Mouse (Mus musculus): Measurements from ENCODE around the gene Pla2g16. TPM values are rescaled to one million over a fixed set of nuclear protein-coding genes. Genes with fewer than 3 reads are reported as not detected.

Gene Pla2g16
- polyA plus RNA-seq (2012; ENCODE audit: insufficient read depth, insufficient read length, missing spikeins), result 368 and 573 TPM in 2 replicates

GRCm38 (mm10) chr19:7557328-7557822 lies at the start of gene Pla2g16:
TSS of gene Pla2g16 (plus strand) at chr19:7557459.
- Histone ChIP-seq H3K27ac (replicated peaks; ENCODE audit: low read depth, low read length) (peak within 1 kb of the TSS; percentile 46), H3K4me1 (ENCODE audit: control insufficient read depth, insufficient read depth, insufficient read length, low read length) (peaks cover 10% of the 10 kb centered on the region), H3K4me3 (ENCODE audit: insufficient read depth, low read depth, low read length) (peak within 1 kb of the TSS; percentile 86)

DNA sequence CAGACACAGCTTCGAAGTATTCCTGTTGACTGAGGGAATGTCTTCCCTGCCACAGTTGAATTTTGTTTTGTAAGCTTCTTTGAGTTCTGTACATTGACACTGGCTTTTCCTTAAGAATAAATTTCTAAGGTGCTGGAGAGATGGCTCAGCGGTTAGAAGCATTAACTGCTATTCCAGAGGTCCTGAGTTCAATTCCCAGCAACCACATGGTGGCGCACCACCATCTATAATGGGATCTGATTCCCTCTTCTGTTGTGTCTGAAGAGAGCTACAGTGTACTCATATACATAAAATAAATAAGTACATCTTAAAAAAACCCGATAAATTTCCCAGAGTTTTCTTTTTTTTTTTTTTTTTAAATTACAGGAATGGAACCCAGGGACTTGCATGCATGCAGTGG lies 49.2 kb upstream of the Pla2g16 start:
- Histone ChIP-seq H3K27ac (replicated peaks; ENCODE audit: low read depth, low read length) (no peak overlapping the region), H3K4me1 (ENCODE audit: control insufficient read depth, insufficient read depth, insufficient read length, low read length) (peaks cover 3% of the 10 kb centered on the region), H3K4me3 (ENCODE audit: insufficient read depth, low read depth, low read length) (no peak overlapping the region)

GRCm38 (mm10) chr19:7516437-7516836 lies 40.8 kb upstream of the Pla2g16 start:
- no peaks in the 10 kb centered on the region for H3K4me1 ChIP-seq (ENCODE audit: control insufficient read depth, insufficient read depth, insufficient read length, low read length)
- no peak overlapping the region for H3K27ac ChIP-seq (replicated peaks; ENCODE audit: low read depth, low read length)
- no peak overlapping the region for H3K4me3 ChIP-seq (ENCODE audit: insufficient read depth, low read depth, low read length)

DNA sequence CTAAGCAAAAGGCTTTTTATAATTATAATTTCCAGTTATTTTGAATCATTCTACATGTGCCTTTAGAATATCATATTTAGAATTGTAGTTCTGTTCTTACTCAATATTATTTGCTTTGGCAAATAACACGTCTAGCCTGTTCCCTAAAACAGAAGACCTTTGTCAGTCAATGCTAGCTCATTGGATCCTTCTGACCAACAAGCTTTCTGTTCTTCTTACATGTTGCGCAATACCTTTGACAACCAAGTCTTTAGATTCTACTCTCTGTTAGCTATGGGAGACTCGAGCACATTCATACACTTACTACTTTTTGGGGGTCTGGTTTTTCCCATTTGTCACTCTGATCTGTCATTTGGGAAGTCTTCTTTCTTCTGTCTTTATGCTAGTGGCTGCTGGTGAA lies 35.6 kb upstream of the Pla2g16 start:
- peak overlapping the region; percentile 2; the same call in 1 of the 2 replicates for H3K27ac ChIP-seq (replicated peaks; ENCODE audit: low read depth, low read length)
- H3K4me1 ChIP-seq (ENCODE audit: control insufficient read depth, insufficient read depth, insufficient read length, low read length), result no peaks in the 10 kb centered on the region; the same call in 1 of the 2 replicates
- H3K4me3 ChIP-seq (ENCODE audit: insufficient read depth, low read depth, low read length), result no peak overlapping the region

GRCm38 (mm10) chr19:7522856-7523255 lies 34.4 kb upstream of the Pla2g16 start:
- no peaks in the 10 kb centered on the region; the same call in 1 of the 2 replicates for H3K4me1 ChIP-seq (ENCODE audit: control insufficient read depth, insufficient read depth, insufficient read length, low read length)
- H3K4me3 ChIP-seq (ENCODE audit: insufficient read depth, low read depth, low read length), result no peak overlapping the region
- H3K27ac ChIP-seq (replicated peaks; ENCODE audit: low read depth, low read length), result peak overlapping the region; percentile 28; the same call in 1 of the 2 replicates

DNA sequence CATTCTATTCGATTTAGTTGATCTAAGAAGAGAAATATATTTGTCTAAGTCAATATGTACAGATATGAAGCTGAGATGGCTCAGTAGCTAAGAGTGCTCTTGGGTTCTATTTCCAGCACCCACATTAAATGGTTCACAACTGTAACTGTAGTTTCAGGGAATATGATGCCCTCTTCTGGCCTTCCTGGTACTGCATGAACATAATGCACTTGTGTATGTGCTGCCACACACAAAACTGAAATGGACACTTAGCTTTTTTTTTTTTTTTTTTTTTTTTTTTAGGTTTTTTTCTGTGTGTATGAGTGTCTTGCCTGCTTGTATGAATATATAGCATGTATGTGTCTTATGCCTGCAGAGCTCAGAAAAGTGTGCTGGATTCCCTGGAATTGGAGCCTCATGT lies 34.0 kb upstream of the Pla2g16 start:
- Histone ChIP-seq H3K4me3 (ENCODE audit: insufficient read depth, low read depth, low read length) (no peak overlapping the region), H3K4me1 (ENCODE audit: control insufficient read depth, insufficient read depth, insufficient read length, low read length) (no peaks in the 10 kb centered on the region; the same call in 1 of the 2 replicates), H3K27ac (replicated peaks; ENCODE audit: low read depth, low read length) (no peak overlapping the region)

GRCm38 (mm10) chr19:7523781-7524180 lies 33.5 kb upstream of the Pla2g16 start:
- H3K4me1 ChIP-seq (ENCODE audit: control insufficient read depth, insufficient read depth, insufficient read length, low read length), result no peaks in the 10 kb centered on the region; the same call in 1 of the 2 replicates
- no peak overlapping the region for H3K27ac ChIP-seq (replicated peaks; ENCODE audit: low read depth, low read length)
- H3K4me3 ChIP-seq (ENCODE audit: insufficient read depth, low read depth, low read length), result no peak overlapping the region

- Histone ChIP-seq H3K27ac (replicated peaks; ENCODE audit: low read depth, low read length) (no peak overlapping the region), H3K4me1 (ENCODE audit: control insufficient read depth, insufficient read depth, insufficient read length, low read length) (no peaks in the 10 kb centered on the region; the same call in 1 of the 2 replicates), H3K4me3 (ENCODE audit: insufficient read depth, low read depth, low read length) (no peak overlapping the region)
Observed at GRCm38 (mm10) chr19:7524879-7525278, 32.4 kb upstream of the Pla2g16 start.

GRCm38 (mm10) chr19:7528639-7529428 lies 28.4 kb upstream of the Pla2g16 start:
- Histone ChIP-seq H3K4me3 (ENCODE audit: insufficient read depth, low read depth, low read length) (no peak overlapping the region), H3K27ac (replicated peaks; ENCODE audit: low read depth, low read length) (no peak overlapping the region), H3K4me1 (ENCODE audit: control insufficient read depth, insufficient read depth, insufficient read length, low read length) (no peaks in the 10 kb centered on the region)

DNA sequence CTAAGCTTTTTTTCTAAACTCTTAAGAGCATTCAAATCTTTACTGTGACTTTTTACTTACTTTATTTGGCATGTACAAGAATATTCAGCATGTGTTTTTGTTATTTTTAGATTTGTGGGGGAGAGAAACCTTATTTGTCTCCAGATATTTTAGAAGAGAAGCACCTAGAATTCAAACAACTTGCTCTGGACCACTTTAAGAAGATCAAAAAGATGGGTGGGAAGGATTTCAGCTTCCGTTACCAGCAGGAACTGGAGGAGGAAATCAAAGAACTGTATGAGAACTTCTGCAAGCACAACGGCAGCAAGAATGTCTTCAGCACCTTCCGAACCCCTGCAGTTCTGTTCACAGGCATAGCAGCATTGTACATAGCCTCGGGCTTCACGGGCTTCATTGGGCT lies 25.4 kb upstream of the Pla2g16 start:
- Histone ChIP-seq H3K4me3 (ENCODE audit: insufficient read depth, low read depth, low read length) (no peak overlapping the region), H3K27ac (replicated peaks; ENCODE audit: low read depth, low read length) (no peak overlapping the region), H3K4me1 (ENCODE audit: control insufficient read depth, insufficient read depth, insufficient read length, low read length) (no peaks in the 10 kb centered on the region)

GRCm38 (mm10) chr19:7533891-7534290 lies 23.4 kb upstream of the Pla2g16 start:
- H3K4me1 ChIP-seq (ENCODE audit: control insufficient read depth, insufficient read depth, insufficient read length, low read length), result no peaks in the 10 kb centered on the region
- no peak overlapping the region for H3K27ac ChIP-seq (replicated peaks; ENCODE audit: low read depth, low read length)
- no peak overlapping the region for H3K4me3 ChIP-seq (ENCODE audit: insufficient read depth, low read depth, low read length)

DNA sequence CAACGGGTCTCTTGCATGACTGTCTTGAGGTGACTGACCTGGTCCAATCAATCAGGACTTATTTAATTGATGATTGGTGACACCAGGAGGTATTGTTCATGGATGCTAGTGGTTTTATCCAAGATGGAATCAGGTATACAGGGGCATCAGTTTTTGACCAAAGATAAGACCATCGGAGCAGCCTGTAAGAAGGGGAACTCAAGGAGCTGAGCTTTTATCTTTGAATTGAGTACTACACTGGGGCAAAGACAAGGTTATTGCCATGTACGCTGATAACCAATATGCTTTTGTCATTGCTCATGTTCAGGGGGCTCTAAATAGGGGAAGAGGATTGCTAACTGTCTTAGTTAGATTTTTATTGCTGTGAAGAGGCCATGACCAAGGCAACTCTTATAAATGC lies 8.3 kb upstream of the Pla2g16 start:
- Histone ChIP-seq H3K27ac (replicated peaks; ENCODE audit: low read depth, low read length) (no peak overlapping the region), H3K4me3 (ENCODE audit: insufficient read depth, low read depth, low read length) (no peak overlapping the region), H3K4me1 (ENCODE audit: control insufficient read depth, insufficient read depth, insufficient read length, low read length) (no peaks in the 10 kb centered on the region)

GRCm38 (mm10) chr19:7551550-7552300 lies 5.5 kb upstream of the Pla2g16 start:
- Histone ChIP-seq H3K4me1 (ENCODE audit: control insufficient read depth, insufficient read depth, insufficient read length, low read length) (no peaks in the 10 kb centered on the region), H3K27ac (replicated peaks; ENCODE audit: low read depth, low read length) (peak overlapping the region; percentile 88)

GRCm38 (mm10) chr19:7552301-7552673 lies 5.0 kb upstream of the Pla2g16 start:
- Histone ChIP-seq H3K4me3 (ENCODE audit: insufficient read depth, low read depth, low read length) (no peak overlapping the region), H3K4me1 (ENCODE audit: control insufficient read depth, insufficient read depth, insufficient read length, low read length) (no peaks in the 10 kb centered on the region), H3K27ac (replicated peaks; ENCODE audit: low read depth, low read length) (peak overlapping the region; percentile 88)

More at GRCm38 (mm10) chr19:7551550-7552300, 5.5 kb upstream of the Pla2g16 start:
- no peak overlapping the region for H3K4me3 ChIP-seq (ENCODE audit: insufficient read depth, low read depth, low read length)

GRCm38 (mm10) chr19:7553441-7553840 lies 3.8 kb upstream of the Pla2g16 start:
- no peak overlapping the region for H3K27ac ChIP-seq (replicated peaks; ENCODE audit: low read depth, low read length)
- H3K4me1 ChIP-seq (ENCODE audit: control insufficient read depth, insufficient read depth, insufficient read length, low read length), result no peaks in the 10 kb centered on the region
- no peak overlapping the region for H3K4me3 ChIP-seq (ENCODE audit: insufficient read depth, low read depth, low read length)

Data from brown adipose tissue, adult 24 weeks (tissue).